Mouse (Mus musculus) c-Kit-positive CD71-positive TER-119-negative erythroid progenitor cells, embryonic 14.5 days (primary cell): ENCODE measurements around the gene Mef2b.

Experiments used
- DNase-seq: peaks from one replicate; pipeline ENCODE4 v3.0.0-alpha.2; 2013; ENCODE audit warnings: low read depth

The Mef2b gene

DNA sequence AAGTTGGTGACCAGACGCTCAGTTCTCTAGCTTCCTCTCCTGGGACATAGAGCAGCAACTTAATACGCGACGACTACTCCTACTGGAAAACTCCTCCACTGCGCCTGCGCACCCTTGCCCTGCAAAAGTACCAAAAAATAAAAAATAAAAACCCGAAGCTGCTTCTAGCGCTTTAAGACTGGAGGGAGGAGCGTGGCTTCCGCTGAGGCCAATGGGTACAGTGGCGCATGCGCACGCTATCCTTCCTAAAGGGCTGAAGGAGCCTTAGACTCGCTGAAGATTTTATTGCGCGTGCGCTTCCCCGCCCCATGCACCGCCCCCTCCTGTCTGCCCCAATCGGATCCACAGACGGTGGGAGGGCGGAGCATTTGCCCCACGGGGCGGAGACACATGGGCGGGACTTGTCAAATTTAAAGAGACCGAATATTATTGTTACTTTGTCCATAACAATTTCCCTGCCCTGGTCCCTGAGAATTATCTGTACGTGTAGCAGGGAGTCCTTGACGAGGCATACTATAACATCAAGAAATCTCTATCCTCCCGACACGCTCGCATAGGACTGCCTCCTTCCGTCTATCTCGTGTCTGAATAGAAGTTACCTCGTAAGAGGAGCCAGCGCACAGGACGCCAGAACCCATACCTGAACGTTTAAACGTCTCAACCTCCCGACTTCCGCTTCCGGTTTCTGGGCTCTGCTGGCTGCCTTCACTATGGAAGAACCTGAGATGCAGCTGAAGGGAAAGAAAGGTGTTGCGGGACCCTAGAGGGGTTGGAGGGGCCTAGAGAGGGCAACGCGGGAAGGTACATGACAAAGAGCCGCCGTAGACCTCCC is at the start of gene Mef2b, which contains the start of the genes Rfxank and Borcs8:
TSS of gene Mef2b (plus strand) at position 686 of the 832 bp plus-strand sequence.
TSS of gene Rfxank (minus strand) at position 129 of the 832 bp plus-strand sequence.
TSS of gene Borcs8 (plus strand) at position 474 of the 832 bp plus-strand sequence.
- DNase-seq = peak; percentile 100

GRCm38 (mm10) chr8:70092786-70093185 is 46.7 kb upstream of the Mef2b start:
- DNase-seq = no peak

GRCm38 (mm10) chr8:70099276-70099675 is 40.2 kb upstream of the Mef2b start:
- DNase-seq = no peak

GRCm38 (mm10) chr8:70100241-70100640 is 39.3 kb upstream of the Mef2b start:
- no peak for DNase-seq

GRCm38 (mm10) chr8:70104506-70104905 is 35.0 kb upstream of the Mef2b start:
- peak; percentile 30 for DNase-seq

DNA sequence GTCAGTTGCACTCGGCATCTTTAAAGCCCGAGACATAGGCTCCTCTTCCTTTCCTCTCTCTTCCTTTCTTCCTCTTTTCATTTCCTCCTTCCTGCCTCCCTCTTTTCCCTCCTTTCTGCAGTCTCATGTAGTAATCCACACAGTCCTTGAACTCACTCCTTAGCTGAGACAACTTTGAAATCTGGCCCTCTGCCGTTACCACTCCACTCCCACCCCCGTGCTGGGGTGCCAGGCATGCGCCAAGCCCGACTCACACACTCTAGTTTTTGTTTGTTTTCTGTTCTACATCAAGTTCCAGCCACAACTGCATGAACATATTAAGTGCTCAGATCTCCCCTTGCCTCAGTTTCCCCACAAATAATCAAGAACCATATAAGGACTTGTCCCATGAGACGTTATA is 34.6 kb upstream of the Mef2b start:
- DNase-seq = no peak

- no peak for DNase-seq
These were observed 29.1 kb upstream of the Mef2b start for GRCm38 (mm10) chr8:70110451-70110850.

- DNase-seq = no peak
These were observed 28.2 kb upstream of the Mef2b start for GRCm38 (mm10) chr8:70111192-70111795.

GRCm38 (mm10) chr8:70112401-70113016 is 27.0 kb upstream of the Mef2b start:
- no peak for DNase-seq

DNA sequence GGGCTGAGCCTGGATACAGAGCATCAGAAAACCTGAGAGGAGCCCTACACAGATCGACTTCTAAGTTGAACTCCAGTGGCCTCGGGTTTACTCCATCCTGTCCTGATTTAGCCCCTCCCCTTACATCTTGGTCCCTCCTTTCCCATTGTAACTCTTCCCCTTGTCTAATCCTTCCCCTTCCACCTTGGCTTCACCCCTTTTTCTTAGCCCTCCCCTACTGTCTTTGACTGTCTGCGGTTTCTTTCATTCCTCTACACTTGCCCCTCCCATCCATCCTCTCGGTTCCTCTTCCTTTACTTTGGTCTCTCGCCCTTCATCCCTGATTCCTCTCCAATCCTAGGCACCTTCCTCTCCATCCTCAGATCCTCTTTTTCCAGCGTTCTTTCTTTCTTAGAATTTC is 25.0 kb upstream of the Mef2b start:
- no peak for DNase-seq

- DNase-seq = no peak
These were observed 24.6 kb upstream of the Mef2b start for GRCm38 (mm10) chr8:70114892-70115291.

GRCm38 (mm10) chr8:70117611-70118010 is 21.9 kb upstream of the Mef2b start:
- peak; percentile 72 for DNase-seq

GRCm38 (mm10) chr8:70118726-70119700 is 20.5 kb upstream of the Mef2b start:
- no peak for DNase-seq

GRCm38 (mm10) chr8:70120667-70121066 is 18.8 kb upstream of the Mef2b start, which contains the start of gene Ncan:
Gene Ncan, minus strand, starts transcription at chr8:70120873.
- no peak for DNase-seq

- no peak for DNase-seq
These were observed 16.6 kb upstream of the Mef2b start for GRCm38 (mm10) chr8:70122863-70123262.

GRCm38 (mm10) chr8:70124992-70125391 is 14.5 kb upstream of the Mef2b start:
- DNase-seq = no peak

GRCm38 (mm10) chr8:70128435-70128834 is 11.1 kb upstream of the Mef2b start:
- DNase-seq = no peak

DNA sequence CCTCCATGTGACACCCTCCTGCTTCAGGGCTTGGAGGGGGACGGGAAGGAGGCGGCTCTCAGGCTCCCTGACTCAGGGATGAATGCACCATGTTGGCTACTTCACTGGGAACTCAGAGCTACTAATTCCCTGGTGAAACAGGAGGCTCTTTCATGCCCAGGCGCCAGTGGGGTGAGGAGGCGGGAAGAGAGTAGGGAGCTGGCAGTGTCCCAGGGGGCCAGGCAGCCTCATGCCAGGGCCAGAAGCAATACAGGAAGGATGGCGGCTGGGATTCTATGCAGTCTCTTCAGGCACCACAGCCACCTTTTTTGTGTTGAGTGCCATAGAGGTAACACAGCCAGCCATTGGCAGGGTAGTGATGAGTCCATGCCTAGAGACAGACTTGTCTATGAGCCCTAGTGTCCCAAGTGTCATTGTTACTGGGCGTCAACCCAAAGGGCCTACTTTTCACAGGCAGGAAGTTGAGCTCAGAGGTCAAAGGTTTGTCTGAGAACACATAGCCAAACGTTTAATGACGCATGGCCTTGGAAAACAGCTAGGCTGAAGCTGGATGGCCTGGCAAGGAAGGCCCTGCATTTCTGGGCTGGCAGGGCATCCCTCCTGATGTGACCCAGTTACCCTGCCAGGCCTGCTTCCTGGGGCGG is 10.1 kb upstream of the Mef2b start:
- DNase-seq = no peak

GRCm38 (mm10) chr8:70130066-70130465 is 9.4 kb upstream of the Mef2b start:
- DNase-seq = no peak

- DNase-seq = peak; percentile 84
These were observed 8.2 kb upstream of the Mef2b start, which contains the start of gene Nr2c2ap for GRCm38 (mm10) chr8:70131166-70131883. Gene Nr2c2ap, plus strand, starts transcription at chr8:70131333.
